Mouse (Mus musculus): ENCODE data around the gene Snph. TPM values are rescaled to one million over a fixed set of nuclear protein-coding genes. Genes with fewer than 3 reads are reported as not detected.

Gene Snph
- polyA plus RNA-seq, 1 experiment from 2014 or later, result 2.0 TPM

DNA sequence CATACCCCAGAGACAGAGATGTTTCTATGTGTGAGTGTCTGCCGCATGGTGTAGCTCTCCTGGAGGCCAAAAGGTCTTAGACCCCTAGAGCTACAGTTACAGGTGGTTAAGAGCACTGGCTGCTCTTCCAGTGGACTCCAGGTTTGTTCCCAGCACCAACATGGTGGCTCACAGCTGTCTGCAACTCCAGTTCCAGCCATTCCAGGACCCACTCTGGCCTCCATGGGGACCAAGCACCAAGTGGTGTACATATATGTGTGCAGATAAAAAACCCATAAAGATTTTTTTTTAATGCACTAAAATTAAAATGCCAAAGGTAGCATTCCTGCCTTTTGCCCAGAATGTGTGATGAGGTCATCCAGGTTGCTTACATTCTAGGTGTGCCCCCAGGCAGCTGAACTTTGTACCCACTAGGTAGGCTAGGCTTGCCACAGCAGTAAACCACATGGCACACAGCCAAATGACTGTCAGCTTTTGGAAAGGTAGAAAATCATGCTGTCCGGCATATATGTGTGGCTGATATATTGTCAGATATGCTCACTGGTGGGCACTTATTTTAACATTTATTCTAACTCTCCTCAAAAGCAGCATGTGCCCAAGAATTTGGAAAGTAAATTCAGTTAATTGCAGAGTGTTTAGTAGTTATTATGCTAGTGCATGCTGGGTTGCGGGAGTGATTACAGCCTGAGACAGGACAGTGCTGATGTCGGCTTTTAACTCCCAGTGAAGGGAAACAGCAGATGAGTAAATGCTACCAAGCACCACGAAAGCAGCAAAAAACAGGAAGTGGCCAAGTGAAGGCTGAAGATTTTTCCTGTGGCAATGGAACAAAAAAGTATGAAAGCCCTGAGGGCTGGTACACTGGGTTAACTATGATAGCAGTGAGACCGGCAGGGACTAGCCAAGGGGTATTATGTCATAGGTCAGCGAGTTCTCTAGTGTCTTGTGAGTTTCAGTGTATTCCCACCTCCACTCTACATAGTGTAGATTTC is 69.2 kb downstream of the Snph start:
- Histone ChIP-seq H3K27ac (ENCODE audit: low read length) (peak overlapping the region; percentile 70), H3K36me3 (ENCODE audit: control insufficient read depth, insufficient read depth, low read length) (peaks cover 11% of the 10 kb centered on the region; the same call in 1 of the 2 replicates), H3K27me3 (replicated peaks; ENCODE audit: control insufficient read depth, insufficient read depth, low read length) (no peaks in the 10 kb centered on the region), H3K9me3 (ENCODE audit: control insufficient read depth, low read length) (no peaks in the 10 kb centered on the region), H3K4me2 (ENCODE audit: low read depth, low read length) (0 out of 2 replicates have a peak overlapping the region, but pooled peaks have one; percentile 12), H3K4me3 (ENCODE audit: low read length) (no peak overlapping the region), H3K4me1 (ENCODE audit: control insufficient read depth, insufficient read depth, low read length) (0 out of 2 replicates have a peak, but pooled peaks cover 5% of the 10 kb centered on the region), H3K9ac (ENCODE audit: low read depth, low read length) (no peak overlapping the region)
- WGBS, result 66% methylated on average over 7 of the region's 7 CpGs
- ATAC-seq, result peak; percentile 93

DNA sequence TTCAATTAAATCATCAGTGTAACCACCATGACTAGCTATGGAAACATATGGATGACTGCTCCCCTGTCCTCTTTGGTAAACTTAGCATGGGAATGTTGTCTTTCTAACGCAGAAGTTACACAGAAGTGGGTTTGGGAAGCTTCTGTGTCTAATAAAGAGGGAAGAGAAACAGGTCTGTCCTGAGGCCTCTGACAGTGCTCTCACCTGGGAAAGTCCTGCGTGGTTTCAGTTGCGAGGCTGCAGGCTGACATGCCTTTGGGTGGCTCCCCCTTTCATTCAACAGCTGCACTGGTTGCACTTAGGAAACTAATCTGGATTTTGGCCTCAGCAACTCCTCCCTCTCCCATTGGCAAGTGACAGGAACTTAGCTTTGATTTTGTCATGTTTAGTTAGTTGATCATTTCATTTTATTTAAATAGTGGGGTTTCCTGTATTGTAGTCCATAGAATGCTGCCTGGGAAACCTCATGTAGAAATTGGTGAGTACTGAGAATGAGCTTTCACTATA is 82.7 kb downstream of the Snph start:
- peaks cover 11% of the 10 kb centered on the region for H3K36me3 ChIP-seq (ENCODE audit: control insufficient read depth, insufficient read depth, low read length)

DNA sequence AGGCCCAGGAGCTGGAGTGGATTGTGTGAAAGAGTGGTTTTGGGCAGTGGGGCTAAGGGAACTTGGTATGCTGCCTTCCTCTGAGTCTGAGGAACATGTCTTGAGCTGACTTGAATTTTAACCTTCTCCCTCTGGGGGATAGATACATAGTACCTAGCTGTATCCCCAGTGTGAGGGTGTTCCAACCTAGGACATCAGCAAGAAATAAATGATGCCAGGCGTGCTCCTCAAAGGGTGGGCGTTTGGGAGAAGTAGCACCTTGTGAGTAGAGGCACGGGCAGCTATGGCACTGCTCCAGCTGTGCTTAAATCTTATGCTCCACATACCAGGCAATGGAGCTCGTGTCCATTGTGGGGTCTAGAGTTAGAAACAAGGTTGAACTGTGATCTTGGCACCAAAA is 85.8 kb downstream of the Snph start:
- 89% methylated on average over 4 of the region's 4 CpGs for WGBS
- no peak for ATAC-seq
- Histone ChIP-seq H3K9me3 (ENCODE audit: control insufficient read depth, low read length) (no peaks in the 10 kb centered on the region), H3K4me3 (ENCODE audit: low read length) (no peak overlapping the region), H3K4me1 (ENCODE audit: control insufficient read depth, insufficient read depth, low read length) (peaks cover 32% of the 10 kb centered on the region), H3K27me3 (replicated peaks; ENCODE audit: control insufficient read depth, insufficient read depth, low read length) (no peaks in the 10 kb centered on the region), H3K4me2 (ENCODE audit: low read depth, low read length) (no peak overlapping the region), H3K36me3 (ENCODE audit: control insufficient read depth, insufficient read depth, low read length) (peaks cover 7% of the 10 kb centered on the region; the same call in 1 of the 2 replicates), H3K27ac (ENCODE audit: low read length) (no peak overlapping the region), H3K9ac (ENCODE audit: low read depth, low read length) (no peak overlapping the region)

More for the DNA sequence above, 82.7 kb downstream of the Snph start:
- Histone ChIP-seq H3K4me1 (ENCODE audit: control insufficient read depth, insufficient read depth, low read length) (peaks cover 20% of the 10 kb centered on the region), H3K4me2 (ENCODE audit: low read depth, low read length) (no peak overlapping the region), H3K9me3 (ENCODE audit: control insufficient read depth, low read length) (no peaks in the 10 kb centered on the region), H3K9ac (ENCODE audit: low read depth, low read length) (no peak overlapping the region), H3K27me3 (replicated peaks; ENCODE audit: control insufficient read depth, insufficient read depth, low read length) (no peaks in the 10 kb centered on the region), H3K27ac (ENCODE audit: low read length) (no peak overlapping the region), H3K4me3 (ENCODE audit: low read length) (no peak overlapping the region)
- 83% methylated on average over 3 of the region's 3 CpGs for WGBS
- ATAC-seq, result no peak

DNA sequence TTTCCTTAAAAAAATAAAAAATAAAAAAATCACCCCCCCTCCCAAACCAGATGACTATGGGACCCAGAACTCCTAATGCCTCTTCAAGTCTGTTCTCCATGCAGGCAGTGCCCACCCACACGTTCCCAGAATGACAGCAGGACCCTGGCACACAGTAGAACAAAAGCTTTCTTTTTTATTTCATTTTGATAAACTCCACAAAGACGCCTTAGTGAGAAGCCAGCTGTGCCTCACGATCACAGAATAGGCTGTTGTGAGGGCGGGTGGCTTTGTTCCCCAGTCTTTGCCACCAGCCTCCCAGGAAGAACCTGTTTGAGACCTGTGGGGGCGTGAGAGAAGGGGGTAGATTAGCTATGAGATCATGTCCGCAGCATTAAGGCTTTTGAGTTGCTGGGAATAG is 87.7 kb downstream of the Snph start:
- no peaks in the 10 kb centered on the region for H3K9me3 ChIP-seq (ENCODE audit: control insufficient read depth, low read length)
- peaks cover 35% of the 10 kb centered on the region for H3K4me1 ChIP-seq (ENCODE audit: control insufficient read depth, insufficient read depth, low read length)
- no peak overlapping the region for H3K4me3 ChIP-seq (ENCODE audit: low read length)
- ATAC-seq, result no peak
- peak overlapping the region; percentile 10; the same call in 1 of the 2 replicates for H3K4me2 ChIP-seq (ENCODE audit: low read depth, low read length)
- no peaks in the 10 kb centered on the region for H3K27me3 ChIP-seq (replicated peaks; ENCODE audit: control insufficient read depth, insufficient read depth, low read length)
- H3K9ac ChIP-seq (ENCODE audit: low read depth, low read length), result peak overlapping the region; percentile 21; the same call in 1 of the 2 replicates
- H3K36me3 ChIP-seq (ENCODE audit: control insufficient read depth, insufficient read depth, low read length), result 0 out of 2 replicates have a peak, but pooled peaks cover 2% of the 10 kb centered on the region
- H3K27ac ChIP-seq (ENCODE audit: low read length), result no peak overlapping the region
- 57% methylated on average over 6 of the region's 6 CpGs for WGBS

DNA sequence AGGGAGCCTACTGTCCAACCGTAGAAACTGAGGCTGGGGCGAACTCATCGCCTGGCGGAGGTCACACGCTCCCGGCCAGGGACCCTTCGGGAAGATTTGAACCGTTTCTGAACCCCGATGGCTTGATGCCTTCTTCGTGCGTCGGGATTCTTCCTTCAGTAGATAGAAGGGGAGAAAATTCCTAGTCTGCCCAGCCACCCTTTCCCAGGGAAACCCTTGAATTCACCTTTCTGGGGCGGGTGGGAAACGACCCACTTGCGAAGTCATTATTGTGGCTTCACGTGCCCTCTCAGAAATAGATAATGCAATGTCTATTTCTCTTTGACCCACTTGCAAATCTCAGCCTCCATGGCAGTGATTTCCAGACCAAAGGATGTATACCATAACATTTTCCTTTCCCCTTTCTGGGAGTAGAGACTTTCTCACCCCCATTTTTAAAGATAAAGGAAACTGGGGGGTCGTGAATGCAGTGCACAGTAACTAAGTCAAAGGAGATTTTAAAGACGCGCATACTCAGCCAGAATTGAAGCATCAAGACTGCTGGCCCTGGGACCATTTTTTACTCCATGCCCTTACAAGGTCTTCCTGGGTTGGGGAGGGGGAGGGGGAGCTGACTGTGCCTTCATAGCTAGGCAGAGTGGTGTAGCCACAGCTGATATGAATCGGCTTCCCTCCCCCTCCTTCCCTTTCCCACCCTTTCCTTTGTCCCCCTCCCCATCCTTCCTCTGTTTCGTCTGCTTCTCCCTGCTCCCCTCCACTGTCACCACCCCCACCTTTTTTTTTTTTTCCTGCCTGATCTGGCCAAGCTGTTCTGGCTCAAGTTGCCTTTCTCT is 89.1 kb downstream of the Snph start:
- H3K36me3 ChIP-seq (ENCODE audit: control insufficient read depth, insufficient read depth, low read length), result 0 out of 2 replicates have a peak, but pooled peaks cover 2% of the 10 kb centered on the region
- H3K9ac ChIP-seq (ENCODE audit: low read depth, low read length), result peak overlapping the region; percentile 97
- no peaks in the 10 kb centered on the region for H3K9me3 ChIP-seq (ENCODE audit: control insufficient read depth, low read length)
- H3K4me1 ChIP-seq (ENCODE audit: control insufficient read depth, insufficient read depth, low read length), result peaks cover 31% of the 10 kb centered on the region
- WGBS, result under 1% methylated on average over 21 of the region's 21 CpGs
- H3K4me2 ChIP-seq (ENCODE audit: low read depth, low read length), result peak overlapping the region; percentile 52
- H3K27ac ChIP-seq (ENCODE audit: low read length), result peak overlapping the region; percentile 95
- 0 out of 2 replicates have a peak, but pooled peaks have one; percentile 14 for ATAC-seq
- H3K4me3 ChIP-seq (ENCODE audit: low read length), result peak overlapping the region; percentile 88
- H3K27me3 ChIP-seq (replicated peaks; ENCODE audit: control insufficient read depth, insufficient read depth, low read length), result no peaks in the 10 kb centered on the region

DNA sequence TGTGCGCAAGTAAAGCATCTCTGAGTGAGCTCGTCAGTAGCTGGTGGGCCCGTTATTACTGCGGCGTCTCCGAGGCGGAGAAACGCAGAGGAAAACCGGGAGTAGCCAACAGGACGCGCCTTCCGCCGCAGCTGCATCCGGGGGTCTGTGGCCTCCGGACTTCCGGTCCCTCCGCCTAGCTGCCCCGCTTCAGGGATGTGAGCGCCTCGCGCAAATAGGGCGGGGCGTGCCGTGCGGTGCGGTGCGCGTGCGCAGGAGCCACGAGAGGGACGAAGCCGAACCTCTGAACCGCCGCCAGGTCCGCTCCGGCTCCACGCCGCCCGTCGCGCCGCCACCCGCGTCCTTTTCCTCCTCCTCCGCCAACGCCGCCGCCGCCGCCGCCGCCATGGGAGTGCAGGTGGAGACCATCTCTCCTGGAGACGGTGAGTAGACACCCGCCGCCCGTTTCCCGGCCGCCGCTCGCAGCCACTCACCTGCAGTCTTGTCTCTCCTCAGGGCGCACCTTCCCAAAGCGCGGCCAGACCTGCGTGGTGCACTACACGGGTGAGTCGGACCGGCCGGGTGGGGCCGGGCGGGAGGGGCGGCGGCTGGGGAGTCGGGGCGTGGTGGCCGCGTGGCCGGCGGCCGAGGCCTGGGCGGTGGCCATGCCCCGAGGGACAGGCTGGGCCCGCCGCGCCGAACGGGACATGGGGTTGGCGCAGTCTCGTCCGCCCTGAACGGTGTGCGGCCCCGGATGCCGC is 89.9 kb downstream of the Snph start, which contains the start of gene Fkbp1a:
Fkbp1a (plus strand) TSS at position 161 of the 740 bp plus-strand sequence.
- Histone ChIP-seq H3K4me3 (ENCODE audit: low read length) (peak within 1 kb of the TSS; percentile 88), H3K9me3 (ENCODE audit: control insufficient read depth, low read length) (no peaks in the 10 kb centered on the region), H3K27ac (ENCODE audit: low read length) (peak within 1 kb of the TSS; percentile 95), H3K4me1 (ENCODE audit: control insufficient read depth, insufficient read depth, low read length) (peaks cover 29% of the 10 kb centered on the region), H3K36me3 (ENCODE audit: control insufficient read depth, insufficient read depth, low read length) (0 out of 2 replicates have a peak, but pooled peaks cover 2% of the 10 kb centered on the region), H3K4me2 (ENCODE audit: low read depth, low read length) (peak within 1 kb of the TSS; percentile 55), H3K27me3 (replicated peaks; ENCODE audit: control insufficient read depth, insufficient read depth, low read length) (no peaks in the 10 kb centered on the region), H3K9ac (ENCODE audit: low read depth, low read length) (peak within 1 kb of the TSS; percentile 97)
- under 1% methylated on average over 79 of the region's 93 CpGs for WGBS
- peak; percentile 98 for ATAC-seq

Other genes starting within 250 kb of the Snph start
- not detected in 2 replicates for gene 4921509C19Rik, start 156.4 kb downstream of the Snph start, polyA plus RNA-seq (2015; fragmentation: Nextera tagmentation; extraction: Ambion mirVana)
- gene Nsfl1c, start 138.4 kb downstream of the Snph start, polyA plus RNA-seq (2015; fragmentation: Nextera tagmentation; extraction: Ambion mirVana), result 163 and 176 TPM in 2 replicates
- gene Fkbp1a, start 90.1 kb downstream of the Snph start, polyA plus RNA-seq (2015; fragmentation: Nextera tagmentation; extraction: Ambion mirVana), result 537 and 561 TPM in 2 replicates
- 23.2 and 24.3 TPM in 2 replicates for gene Sdcbp2, start 60.0 kb downstream of the Snph start, polyA plus RNA-seq (2015; fragmentation: Nextera tagmentation; extraction: Ambion mirVana)
- not detected in 2 replicates for gene Rad21l, start 35.9 kb upstream of the Snph start, polyA plus RNA-seq (2015; fragmentation: Nextera tagmentation; extraction: Ambion mirVana)
- gene Tmem74b, start 69.4 kb upstream of the Snph start, polyA plus RNA-seq (2015; fragmentation: Nextera tagmentation; extraction: Ambion mirVana), result 1.7 and 1.9 TPM in 2 replicates
- gene Psmf1, start 111.6 kb upstream of the Snph start, polyA plus RNA-seq (2015; fragmentation: Nextera tagmentation; extraction: Ambion mirVana), result 41.4 and 43.5 TPM in 2 replicates
- 0.05 TPM in 1 of 2 replicates, not detected in the other for gene Rspo4, start 210.3 kb upstream of the Snph start, polyA plus RNA-seq (2015; fragmentation: Nextera tagmentation; extraction: Ambion mirVana)

Data from intestine, embryonic 16.5 days (tissue).